Mouse (Mus musculus) kidney, adult 2 months (tissue): ENCODE results near the gene Cox19. TPM values are rescaled to one million over a fixed set of nuclear protein-coding genes. Genes with fewer than 3 reads are reported as not detected.

Experiments used
- DNase-seq: peaks from one replicate; pipeline ENCODE4 v3.0.0; 2021
- H3K27ac ChIP-seq: fragments of 200-500 bp; 2 replicates; pipeline ENCODE4 v1.5.1; 2012; ENCODE audit warnings: low read depth, low read length, control low read depth, inconsistent platforms; ENCODE audit not compliant: insufficient read depth
- H3K27me3 ChIP-seq: fragments of 200-500 bp; replicated peaks from 2 replicates; pipeline ENCODE4 v1.6.1; 2012; ENCODE audit warnings: mild to moderate bottlenecking, moderate library complexity, low read length, inconsistent platforms; ENCODE audit not compliant: control insufficient read depth, insufficient read depth
- H3K36me3 ChIP-seq: fragments of 200-500 bp; 2 replicates; pipeline ENCODE4 v1.6.1; 2012; ENCODE audit warnings: mild to moderate bottlenecking, moderate library complexity, low read length, inconsistent platforms; ENCODE audit not compliant: control insufficient read depth, insufficient read depth
- H3K4me1 ChIP-seq: fragments of 200-500 bp; 2 replicates; pipeline ENCODE4 v1.6.1; 2011; ENCODE audit warnings: low read length; ENCODE audit not compliant: control insufficient read depth, insufficient read depth
- H3K4me3 ChIP-seq: fragments of 200-500 bp; 2 replicates; pipeline ENCODE4 v1.5.1; 2011; ENCODE audit warnings: mild to moderate bottlenecking, low read depth, low read length, control low read depth; ENCODE audit not compliant: insufficient read depth
- CTCF ChIP-seq: fragments of 200-500 bp; conservative IDR thresholded peaks from 2 replicates; pipeline ENCODE4 v1.5.1; 2011; ENCODE audit warnings: low read depth, mild to moderate bottlenecking, control low read depth, low read length, moderate library complexity, mixed read lengths; ENCODE audit not compliant: insufficient read depth, insufficient read length
- POLR2A ChIP-seq: fragments of 200-500 bp; IDR thresholded peaks from one replicate; pipeline ENCODE4 v1.6.1; 2011; ENCODE audit warnings: low read depth, low read length, control low read depth
- WGBS: fragments of 180-500 bp; shearing (Covaris S2); methylation state at CpG from one replicate; pipeline ENCODE4 v1.1.7; 2018; 5-methylcytosine and 5-hydroxymethylcytosine counted together
- polyA plus RNA-seq: library from polyadenylated mRNA; depleted of rRNA; stranded (reverse); fragments of >200 nt; gene quantifications from 2 replicates; pipeline ENCODE4 v1.2.3, GENCODE M21; 2012

Gene Cox19
- polyA plus RNA-seq, 1 experiment: 114 TPM

GRCm38 (mm10) chr5:139358653-139359052 is 7.4 kb upstream of the Cox19 start:
- Histone ChIP-seq H3K4me1 (no peaks in the 10 kb centered on the region), H3K4me3 (no peak overlapping the region), H3K27me3 (no peaks in the 10 kb centered on the region), H3K36me3 (no peaks in the 10 kb centered on the region), H3K27ac (no peak overlapping the region)
- no peak for TF ChIP-seq POLR2A
- TF ChIP-seq CTCF: peak; percentile 81
- DNase-seq: peak; percentile 75
- 66% methylated on average over 2 of the region's 2 CpGs for WGBS

- no peaks in the 10 kb centered on the region for H3K36me3 ChIP-seq
- peak; percentile 92 for DNase-seq
- TF ChIP-seq CTCF (peak; percentile 99; the same call in 1 of the 2 replicates), POLR2A (no peak)
- no peaks in the 10 kb centered on the region for H3K4me1 ChIP-seq
- no peak overlapping the region for H3K4me3 ChIP-seq
- H3K27me3 ChIP-seq: no peaks in the 10 kb centered on the region
- WGBS: 35% methylated on average over 19 of the region's 19 CpGs
- H3K27ac ChIP-seq: no peak overlapping the region
These were observed 4.1 kb upstream of the Cox19 start for GRCm38 (mm10) chr5:139355235-139355772.

GRCm38 (mm10) chr5:139353946-139354345 is 2.7 kb upstream of the Cox19 start:
- no peak overlapping the region for H3K4me3 ChIP-seq
- H3K27me3 ChIP-seq: no peaks in the 10 kb centered on the region
- no peaks in the 10 kb centered on the region for H3K4me1 ChIP-seq
- H3K36me3 ChIP-seq: no peaks in the 10 kb centered on the region
- DNase-seq: no peak
- H3K27ac ChIP-seq: no peak overlapping the region
- TF ChIP-seq POLR2A (no peak), CTCF (no peak)
- WGBS: 92% methylated on average over 11 of the region's 11 CpGs

- no peak overlapping the region for H3K27ac ChIP-seq
- H3K36me3 ChIP-seq: no peaks in the 10 kb centered on the region
- no peak for DNase-seq
- no peak overlapping the region for H3K4me3 ChIP-seq
- WGBS: 64% methylated on average over 10 of the region's 10 CpGs
- H3K27me3 ChIP-seq: no peaks in the 10 kb centered on the region
- TF ChIP-seq POLR2A: no peak
- TF ChIP-seq CTCF: peak; percentile 41
- H3K4me1 ChIP-seq: no peaks in the 10 kb centered on the region
These were observed 2.3 kb upstream of the Cox19 start for GRCm38 (mm10) chr5:139353496-139353895.

- no peak for TF ChIP-seq POLR2A
- no peak for TF ChIP-seq CTCF
- no peak for DNase-seq
- Histone ChIP-seq H3K27me3 (no peaks in the 10 kb centered on the region), H3K27ac (no peak within 1 kb of the TSS), H3K4me3 (no peak within 1 kb of the TSS), H3K4me1 (peaks cover 6% of the 10 kb centered on the region; the same call in 1 of the 2 replicates), H3K36me3 (no peaks in the 10 kb centered on the region)
- 76% methylated on average over 6 of the region's 6 CpGs for WGBS
These were observed 1.1 kb upstream of the Cox19 start, which contains the start of gene Cyp2w1 for GRCm38 (mm10) chr5:139352317-139352716. TSS of gene Cyp2w1 (plus strand) at chr5:139352617.

- no peak for DNase-seq
- 58% methylated on average over 8 of the region's 8 CpGs for WGBS
- H3K27me3 ChIP-seq: no peaks in the 10 kb centered on the region
- no peak overlapping the region for H3K4me3 ChIP-seq
- peaks cover 10% of the 10 kb centered on the region; the same call in 1 of the 2 replicates for H3K4me1 ChIP-seq
- TF ChIP-seq CTCF (no peak), POLR2A (no peak)
- H3K36me3 ChIP-seq: no peaks in the 10 kb centered on the region
- H3K27ac ChIP-seq: no peak overlapping the region
These were observed 410 bp upstream of the Cox19 start for GRCm38 (mm10) chr5:139351628-139352027.

GRCm38 (mm10) chr5:139349713-139350112 is 1.5 kb downstream of the Cox19 start:
- H3K27ac ChIP-seq: no peak overlapping the region
- H3K4me1 ChIP-seq: peaks cover 16% of the 10 kb centered on the region
- no peaks in the 10 kb centered on the region for H3K36me3 ChIP-seq
- 76% methylated on average over 6 of the region's 6 CpGs for WGBS
- no peak for DNase-seq
- no peak overlapping the region for H3K4me3 ChIP-seq
- H3K27me3 ChIP-seq: no peaks in the 10 kb centered on the region
- no peak for TF ChIP-seq POLR2A
- no peak for TF ChIP-seq CTCF
